In the genomic region with DNA sequence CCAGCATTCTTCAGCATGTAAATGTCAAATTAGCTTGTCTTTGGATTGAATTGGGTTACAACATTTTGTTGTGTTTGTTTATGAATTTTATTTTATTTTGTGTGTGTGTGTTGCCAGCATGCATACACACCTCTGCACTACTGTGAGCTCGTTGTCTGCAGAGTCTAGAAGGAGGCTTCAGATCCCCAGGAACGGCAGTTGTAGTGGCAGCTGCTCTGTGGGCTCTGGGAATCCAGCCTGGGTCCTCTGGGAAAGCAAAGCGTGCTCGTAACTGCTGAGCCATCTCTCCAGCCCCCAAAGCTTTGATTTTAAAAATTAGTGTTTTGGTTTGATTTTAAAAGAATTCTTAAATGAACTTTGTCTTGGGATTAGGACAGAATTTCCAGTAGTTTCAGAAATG, we compare ENCODE assay signal across 20 mouse cellular contexts. TPM values are rescaled to one million over a fixed set of nuclear protein-coding genes. Genes with fewer than 3 reads are reported as not detected.
"Had no signal": no experiment of that assay in that cellular context is flagged by ENCODE, and none has a peak within 500 bp of the region (broad histone marks: within the 10 kb centered on the region; RNA-seq: fewer than 3 reads in every experiment).

No protein-coding gene starts in this region.

- DNase-seq: lung, adult 2 months; lung, postnatal 14 days; lung, postnatal 36 days; retina, postnatal 1 day; right cerebral cortex, adult 18-20 months; right cerebral cortex, postnatal 25 days; right cerebral cortex, postnatal 4 days; spleen, adult 18-20 months; thymus, adult 18-20 months; thymus, postnatal 14 days; thymus, postnatal 36 days had no signal

- H3K4me3 ChIP-seq: lung, embryonic 15.5 days; midbrain, embryonic 13.5 days; midbrain, embryonic 15.5 days; neural tube, embryonic 12.5 days had no signal

- H3K27ac ChIP-seq: lung, embryonic 15.5 days; macrophage; midbrain, embryonic 13.5 days; midbrain, embryonic 15.5 days; neural tube, embryonic 12.5 days had no signal

RNA-seq across cellular contexts. Expression of gene Prss48, which starts 19.4 kb away (rescaled TPM):
- total RNA-seq: megakaryocyte progenitor cell, adult 5-6 weeks; midbrain, postnatal 0 days; monocyte, adult 5-6 weeks; neutrophil, adult 5-6 weeks had no signal
